In genomic region chr10:28304292-28304875, GRCm38 (mm10) we compare ENCODE assay signal across 25 mouse cellular contexts.
DNase-seq lines count a peak whose midpoint lies in the region; ATAC-seq and TF ChIP-seq lines count a peak whose summit lies in the region.
"Had no signal": no experiment of that assay in that cellular context is flagged by ENCODE, and none has a peak within 500 bp of the region (broad histone marks: within the 10 kb centered on the region; RNA-seq: fewer than 3 reads in every experiment).

No protein-coding gene starts in this region.

- H3K79me2 ChIP-seq in C2C12 (ENCODE audit: control insufficient read depth, insufficient read depth): peaks cover 19% of the 10 kb centered on the region

- peaks cover 5% of the 10 kb centered on the region for H3K79me3 ChIP-seq in C2C12 (ENCODE audit: low read depth)

- DNase-seq in Patski (ENCODE audit: low read depth, low spot score): peak; percentile 30
- peak; percentile 12 for DNase-seq in fibroblast of lung, adult 2 months (ENCODE audit: low read depth)
- no peak for DNase-seq in spleen, postnatal 4 days (ENCODE audit: low spot score in 2 of 2)
- DNase-seq in embryo, embryonic 11 days: no peak
- DNase-seq in adrenal gland, adult 18-20 months (ENCODE audit: low spot score in 2 of 2): no peak
- DNase-seq: adrenal gland, adult 8-10 months; adrenal gland, postnatal 25 days; B cell, adult 2 months; cerebellum, adult 11-12 months; cerebellum, adult 8-10 months; cerebellum, postnatal 10 days; cerebellum, postnatal 36 days; gastrocnemius, postnatal 25 days; heart, adult 18-20 months; kidney, adult 2 months had no signal

- TF ChIP-seq CTCF in C2C12 (IDR thresholded peaks at IDR 0.05; ENCODE audit: control insufficient read depth, insufficient read depth, insufficient read length): no peak
- no peak for TF ChIP-seq CTCF in Patski (IDR thresholded peaks at IDR 0.05)

- H3K4me3 ChIP-seq in C2C12 (ENCODE audit: insufficient read depth, poor library complexity, severe bottlenecking): no peak overlapping the region
- H3K4me3 ChIP-seq: embryonic facial prominence, embryonic 12.5 days; embryonic facial prominence, embryonic 15.5 days; erythroblast, embryonic 14.5 days; forebrain, embryonic 12.5 days; forebrain, embryonic 15.5 days; hindbrain, embryonic 12.5 days; hindbrain, embryonic 15.5 days had no signal

- H3K36me3 ChIP-seq in C2C12 (ENCODE audit: control insufficient read depth, insufficient read depth): no peaks in the 10 kb centered on the region
- H3K36me3 ChIP-seq: embryonic facial prominence, embryonic 12.5 days; embryonic facial prominence, embryonic 15.5 days; forebrain, embryonic 12.5 days; forebrain, embryonic 15.5 days; hindbrain, embryonic 12.5 days; hindbrain, embryonic 15.5 days had no signal

- in situ Hi-C loops in Patski (cut with MboI; ENCODE audit: low pct_unique_long_range_greater_than_20kb): no loop called here

- CTCF ChIA-PET in Patski (lab: Charles Lee): no interaction called here

- H3K27me3 ChIP-seq in C2C12 (ENCODE audit: control insufficient read depth, insufficient read depth, insufficient read length): no peaks in the 10 kb centered on the region
- H3K27me3 ChIP-seq in Patski: no peaks in the 10 kb centered on the region
- H3K27me3 ChIP-seq: embryonic facial prominence, embryonic 12.5 days; embryonic facial prominence, embryonic 15.5 days; forebrain, embryonic 12.5 days; forebrain, embryonic 15.5 days; hindbrain, embryonic 12.5 days; hindbrain, embryonic 15.5 days had no signal

- H3ac ChIP-seq in C2C12 (ENCODE audit: control insufficient read depth, insufficient read length, low read depth): no peak overlapping the region

- ATAC-seq in Patski: peak; percentile 79
- ATAC-seq: CD4-positive, CD25-positive, alpha-beta regulatory T cell, adult 4 months; forebrain, embryonic 15.5 days; intestine, postnatal 0 days had no signal

- POLR2A ChIA-PET in Patski (lab: Charles Lee): no interaction called here

TF ChIP-seq in C2C12, 6 proteins besides CTCF, POLR2A, EP300 and RAD21:
- no peak for TF ChIP-seq USF1 (IDR thresholded peaks at IDR 0.05; ENCODE audit: low read depth)
- peak; percentile 78 for TF ChIP-seq CEBPB (IDR thresholded peaks at IDR 0.05; ENCODE audit: low read depth)
- TF ChIP-seq FOSL1 (IDR thresholded peaks at IDR 0.05; ENCODE audit: insufficient read depth, low read length, poor library complexity, severe bottlenecking): peak; percentile 41

Comparison
In these comparisons a context has a peak if more than half of its experiments do, and no peak if none do; other contexts are left out.
1. DNase-seq: peak in Patski (single experiment) and fibroblast of lung, adult 2 months (single experiment); none in spleen, postnatal 4 days (0 of 2), embryo, embryonic 11 days (single experiment) and adrenal gland, adult 18-20 months (0 of 2).